Mouse (Mus musculus): Measurements from ENCODE around the gene Pim1.

Gene Pim1

GRCm38 (mm10) chr17:29531757-29532384, 41.3 kb downstream of the Pim1 start:
- peak; percentile 14 for DNase-seq

- DNase-seq = no peak
Observed at GRCm38 (mm10) chr17:29533866-29534265, 43.3 kb downstream of the Pim1 start.

- no peak for DNase-seq
Observed at GRCm38 (mm10) chr17:29540426-29540825, 49.9 kb downstream of the Pim1 start.

- peak; percentile 77 for DNase-seq
Observed at GRCm38 (mm10) chr17:29541419-29541818, 50.9 kb downstream of the Pim1 start.

- no peak for DNase-seq
Observed at GRCm38 (mm10) chr17:29542831-29543690, 52.5 kb downstream of the Pim1 start.

GRCm38 (mm10) chr17:29544064-29544463, 53.5 kb downstream of the Pim1 start:
- DNase-seq = no peak

- no peak for DNase-seq
Observed at GRCm38 (mm10) chr17:29545241-29545640, 54.7 kb downstream of the Pim1 start.

Data from lung, postnatal 14 days (tissue).